In genomic region chr13:99093269-99093668, GRCm38 (mm10) we compare ENCODE assay signal across 8 mouse cellular contexts.
A peak's percentile ranks its signal among the peaks of the same experiment; 100 is the strongest.
DNase-seq lines count a peak whose midpoint lies in the region; ATAC-seq and TF ChIP-seq lines count a peak whose summit lies in the region.

No protein-coding gene starts in this region.

- H3K9ac ChIP-seq in hindbrain, postnatal 0 days (replicated peaks; ENCODE audit: low read length) = no peak overlapping the region

- peak overlapping the region; percentile 22; the same call in 1 of the 2 replicates for H3K4me2 ChIP-seq in hindbrain, postnatal 0 days (ENCODE audit: low read depth, low read length)

- intact Hi-C loops in left cerebral cortex, adult 2 months (cut with DNase I) = loop anchor here (2.0 to 5.0 kb wide), 2 partner anchors 168 to 221 kb away; no protein-coding TSS in a partner anchor

- WGBS in hindbrain, postnatal 0 days = 8% methylated on average over 9 of the region's 9 CpGs

- no peaks in the 10 kb centered on the region for H3K4me1 ChIP-seq in hindbrain, postnatal 0 days (ENCODE audit: insufficient read depth, low read length)
- H3K4me1 ChIP-seq in megakaryocyte, embryonic 14.5 days = peaks cover 26% of the 10 kb centered on the region

- H3K27me3 ChIP-seq in hindbrain, postnatal 0 days (ENCODE audit: insufficient read depth, low read length) = no peaks in the 10 kb centered on the region
- peaks cover 2% of the 10 kb centered on the region for H3K27me3 ChIP-seq in megakaryocyte, embryonic 14.5 days (replicated peaks)

- H3K4me3 ChIP-seq in hindbrain, postnatal 0 days (ENCODE audit: low read length) = no peak overlapping the region
- no peak overlapping the region for H3K4me3 ChIP-seq in left cerebral cortex, adult 2 months
- peak overlapping the region; percentile 64 for H3K4me3 ChIP-seq in megakaryocyte, embryonic 14.5 days (replicated peaks)

- peak; percentile 99 for ATAC-seq in common myeloid progenitor, adult 5-6 weeks (replicated peaks; ENCODE audit: low read depth, poor library complexity, severe bottlenecking)
- peak; percentile 94 for ATAC-seq in hindbrain, postnatal 0 days

- H3K27ac ChIP-seq in hindbrain, postnatal 0 days = peak overlapping the region; percentile 70
- H3K27ac ChIP-seq in left cerebral cortex, adult 2 months = peak overlapping the region; percentile 55; the same call in 1 of the 2 replicates

- no peaks in the 10 kb centered on the region for H3K36me3 ChIP-seq in hindbrain, postnatal 0 days (ENCODE audit: insufficient read depth, low read length)
- no peaks in the 10 kb centered on the region for H3K36me3 ChIP-seq in megakaryocyte, embryonic 14.5 days (replicated peaks; ENCODE audit: low read length)

- peak; percentile 91 for DNase-seq in ZHBTc4 (ENCODE audit: low read depth, low spot score)
- peak; percentile 48 to 55 for DNase-seq in gastrocnemius, adult 8-10 months (ENCODE audit: low spot score in 2 of 2)
- peak; percentile 92 for DNase-seq in hindbrain, postnatal 0 days (ENCODE audit: low spot score)
- DNase-seq in left cerebral cortex, adult 2 months (ENCODE audit: extremely low spot score in 1 of 2, low spot score in 2 of 2) = peak; percentile 77 to 80
- peak; percentile 79 to 84 for DNase-seq in right cerebral cortex, adult 2 months (ENCODE audit: low spot score in 2 of 2)
- peak; percentile 30 for DNase-seq in urinary bladder, postnatal 10 days (ENCODE audit: low spot score)

- H3K9me3 ChIP-seq in hindbrain, postnatal 0 days (ENCODE audit: low read length) = no peaks in the 10 kb centered on the region
- H3K9me3 ChIP-seq in megakaryocyte, embryonic 14.5 days = peaks cover 3% of the 10 kb centered on the region

- TF ChIP-seq CTCF in hindbrain, postnatal 0 days (IDR thresholded peaks at IDR 0.05; ENCODE audit: low read depth) = peak; percentile 88
- peak; percentile 92 for TF ChIP-seq CTCF in left cerebral cortex, adult 2 months (IDR thresholded peaks at IDR 0.05)

Comparison
In these comparisons a context has a peak if more than half of its experiments do, and no peak if none do; other contexts are left out.
1. DNase-seq: peak in every context shown above with its lines; median percentile 92 in hindbrain, postnatal 0 days; 91 in ZHBTc4; 82 in right cerebral cortex, adult 2 months; 78 in left cerebral cortex, adult 2 months; 52 in gastrocnemius, adult 8-10 months; 30 in urinary bladder, postnatal 10 days.